Mouse (Mus musculus) CH12.LX (cell line): ENCODE results near the gene Acbd4. TPM values are rescaled to one million over a fixed set of nuclear protein-coding genes. Genes with fewer than 3 reads are reported as not detected.
A peak's percentile ranks its signal among the peaks of the same experiment; 100 is the strongest.

Source experiments
- DNase-seq: peaks from one replicate; pipeline ENCODE4 v3.0.0-alpha.2; 2013; ENCODE audit errors: extremely low read depth
- H3K27ac ChIP-seq: 2 replicates; pipeline ENCODE4 v1.5.1; 2012; ENCODE audit warnings: low read depth, mild to moderate bottlenecking, control low read depth, moderate library complexity; ENCODE audit not compliant: insufficient read depth
- H3K27me3 ChIP-seq: replicated peaks from 2 replicates; pipeline ENCODE3; 2012; ENCODE audit warnings: inconsistent platforms
- H3K36me3 ChIP-seq, 2 experiments: replicated peaks in 1 of 2; 2 replicates each; pipeline versions ENCODE3 to v1.6.1; 2012; ENCODE audit warnings: inconsistent platforms in 1 of 2, low read length in 1 of 2, mild to moderate bottlenecking in 1 of 2, mixed read lengths in 1 of 2, moderate library complexity in 1 of 2; ENCODE audit not compliant: control insufficient read depth in 1 of 2, insufficient read depth in 1 of 2
- H3K4me1 ChIP-seq, 2 experiments: 2 replicates each; pipeline ENCODE4 v1.6.1; 2012; ENCODE audit warnings: inconsistent platforms in 1 of 2, moderate library complexity in 1 of 2; ENCODE audit not compliant: insufficient read depth in 2 of 2, control insufficient read depth in 1 of 2
- H3K4me2 ChIP-seq: 2 replicates; pipeline ENCODE4 v1.6.1; 2012; ENCODE audit warnings: low read depth, mild to moderate bottlenecking, control low read depth; ENCODE audit not compliant: poor library complexity, insufficient read depth, severe bottlenecking
- H3K4me3 ChIP-seq, 3 experiments: fragments of 150-350 bp in 1 of 3; sonication (generic) in 1 of 3; replicated peaks in 1 of 3; 2 replicates each; pipeline versions ENCODE3 to v1.5.1; 2011 to 2012; ENCODE audit warnings: low read depth in 2 of 3, low read length in 2 of 3, mild to moderate bottlenecking in 2 of 3, moderate library complexity in 2 of 3, control low read depth in 1 of 3, improper control_type of control experiment in 1 of 3, inconsistent platforms in 1 of 3, mixed read lengths in 1 of 3; ENCODE audit not compliant: poor library complexity in 1 of 3
- H3K79me2 ChIP-seq: replicated peaks from 2 replicates; pipeline ENCODE4 v1.6.1; 2012; ENCODE audit warnings: mild to moderate bottlenecking, moderate library complexity; ENCODE audit not compliant: control insufficient read depth, poor library complexity, insufficient read depth, severe bottlenecking; ENCODE audit errors: extremely low read depth
- H3K9ac ChIP-seq: 2 replicates; pipeline ENCODE4 v1.6.1; 2012; ENCODE audit warnings: low read depth, mild to moderate bottlenecking, control low read depth, moderate library complexity; ENCODE audit not compliant: insufficient read depth
- H3K9me3 ChIP-seq: replicated peaks from 2 replicates; pipeline ENCODE3; 2012; ENCODE audit warnings: low read length, inconsistent platforms, mixed read lengths
- BHLHE40 ChIP-seq: IDR thresholded peaks from 2 replicates; pipeline ENCODE4 v1.6.1; 2011; ENCODE audit warnings: mild to moderate bottlenecking, low read depth, low read length, improper control_type of control experiment
- CHD2 ChIP-seq: IDR thresholded peaks from 2 replicates; pipeline ENCODE4 v1.6.1; 2011; ENCODE audit warnings: low read length, improper control_type of control experiment
- CTCF ChIP-seq, 2 experiments: IDR thresholded peaks in 1 of 2; conservative IDR thresholded peaks in 1 of 2; 2 replicates each; pipeline ENCODE4 v1.5.1; 2011 to 2012; ENCODE audit warnings: low read depth in 2 of 2, low read length in 2 of 2, improper control_type of control experiment in 1 of 2, inconsistent platforms in 1 of 2, mild to moderate bottlenecking in 1 of 2, moderate library complexity in 1 of 2
- GABPA ChIP-seq: IDR thresholded peaks from 2 replicates; pipeline ENCODE4 v1.6.1; 2012; ENCODE audit warnings: low read depth, low read length, improper control_type of control experiment, inconsistent platforms; ENCODE audit not compliant: insufficient replicate concordance
- HCFC1 ChIP-seq: IDR thresholded peaks from 2 replicates; pipeline ENCODE4 v1.6.1; 2012; ENCODE audit warnings: low read depth, mild to moderate bottlenecking, inconsistent platforms, low read length, improper control_type of control experiment
- JUN ChIP-seq: IDR thresholded peaks from 2 replicates; pipeline ENCODE4 v1.6.1; 2011; ENCODE audit warnings: low read depth, mild to moderate bottlenecking, low read length, improper control_type of control experiment, moderate library complexity; ENCODE audit not compliant: insufficient read depth
- JUND ChIP-seq: conservative IDR thresholded peaks from 2 replicates; pipeline ENCODE4 v1.6.1; 2011; ENCODE audit warnings: low read depth, low read length, improper control_type of control experiment
- MAX ChIP-seq: IDR thresholded peaks from 2 replicates; pipeline ENCODE4 v1.6.1; 2011; ENCODE audit warnings: low read length, improper control_type of control experiment
- MEF2A ChIP-seq: IDR thresholded peaks from 2 replicates; pipeline ENCODE4 v1.6.1; 2014; ENCODE audit warnings: low read depth, mild to moderate bottlenecking, inconsistent platforms, low read length, improper control_type of control experiment, borderline replicate concordance
- MXI1 ChIP-seq: IDR thresholded peaks from 2 replicates; pipeline ENCODE4 v1.6.1; 2011; ENCODE audit warnings: mild to moderate bottlenecking, low read depth, low read length, improper control_type of control experiment
- POLR2A ChIP-seq: IDR thresholded peaks from 2 replicates; pipeline ENCODE4 v1.6.1; 2011; ENCODE audit warnings: low read depth, mild to moderate bottlenecking, improper control_type of control experiment, low read length
- SIN3A ChIP-seq: IDR thresholded peaks from 2 replicates; pipeline ENCODE4 v1.6.1; 2012; ENCODE audit warnings: low read length, improper control_type of control experiment, inconsistent platforms
- UBTF ChIP-seq: IDR thresholded peaks from 2 replicates; pipeline ENCODE4 v1.6.1; 2012; ENCODE audit warnings: low read depth, mild to moderate bottlenecking, inconsistent platforms, low read length, improper control_type of control experiment, moderate library complexity
- USF1 ChIP-seq: IDR thresholded peaks from 2 replicates; pipeline ENCODE4 v1.6.1; 2014; ENCODE audit warnings: low read depth, mild to moderate bottlenecking, inconsistent platforms, low read length, improper control_type of control experiment
- dilution Hi-C: fragments of 300-500 bp; cut with MboI; formaldehyde crosslinking; loops from 2 replicates; pipeline ENCODE4 v1.14.3; 2020; ENCODE audit warnings: low sequenced_read_pairs; ENCODE audit not compliant: extremely low pct_unique_long_range_greater_than_20kb, extremely low pct_ligation_motif_present
- in situ Hi-C: fragments of 300-500 bp; cut with MboI; formaldehyde crosslinking; loops from 3 replicates; pipeline ENCODE4 v1.14.3; 2019; ENCODE audit warnings: low sequenced_read_pairs, low pct_ligation_motif_present, low pct_unique_long_range_greater_than_20kb, mixed read lengths
- polyA plus RNA-seq: library from polyadenylated mRNA; unstranded; fragments of >175 nt; gene quantifications from 2 replicates; pipeline ENCODE4 v1.2.1, GENCODE M21; 2012; ENCODE audit warnings: low read depth; ENCODE audit not compliant: insufficient read length
- total RNA-seq, 2 experiments: library from RNA; depleted of rRNA; stranded (reverse); fragments of 300-350 nt in 1 of 2; fragments of >200 nt in 1 of 2; gene quantifications; 2 replicates each; pipeline ENCODE4 v1.2.3; 2012 to 2014

The Acbd4 gene
- 60.9 and 62.6 TPM in 2 replicates for total RNA-seq (2012; rRNA removed)
- total RNA-seq (2014; rRNA removed) = 50.2 and 51.4 TPM in 2 replicates
- polyA plus RNA-seq = 68.4 and 75.1 TPM in 2 replicates

DNA sequence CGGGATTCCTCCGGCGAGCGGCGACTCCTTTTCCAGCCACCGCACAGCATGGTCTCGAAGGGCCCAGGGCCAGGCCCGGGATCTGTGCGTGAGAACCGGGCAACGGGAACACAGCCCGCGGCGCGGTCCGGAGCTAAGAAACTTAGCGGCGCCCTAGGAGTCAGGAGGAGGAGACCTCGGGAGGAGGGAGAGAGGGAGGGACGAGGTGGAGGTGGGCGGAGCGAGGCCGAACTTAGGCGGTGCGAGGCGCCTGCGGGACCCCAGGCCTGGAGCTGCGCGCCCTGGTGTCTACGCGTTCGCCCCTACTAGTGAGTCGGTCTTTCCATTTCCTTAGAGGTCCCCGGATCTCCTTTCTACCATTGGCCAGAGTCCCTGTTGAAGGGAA, at the start of gene Acbd4, which contains the start of gene Plcd3:
Gene Acbd4, plus strand, starts transcription at position 202 of the 385 bp plus-strand sequence.
Gene Plcd3, minus strand, starts transcription at position 178 of the 385 bp plus-strand sequence.
- dilution Hi-C loops (no loop called here), in situ Hi-C loops (loop anchor here (5.0 kb wide), 2 partner anchors 56 to 226 kb away; no protein-coding TSS in a partner anchor)
- peak within 1 kb of the TSS; percentile 51 for H3K27ac ChIP-seq
- peaks cover 6% of the 10 kb centered on the region for H3K27me3 ChIP-seq
- peaks cover 40 to 77% of the 10 kb centered on the region in 2 experiments for H3K4me1 ChIP-seq
- H3K4me3 ChIP-seq = peak within 1 kb of the TSS; percentile 61 to 91 (median 79)
- peaks cover 29% of the 10 kb centered on the region for H3K79me2 ChIP-seq
- H3K4me2 ChIP-seq = peak within 1 kb of the TSS; percentile 47
- no peaks in the 10 kb centered on the region for H3K9me3 ChIP-seq
- peak; percentile 76 for DNase-seq
- peaks cover 17 to 49% of the 10 kb centered on the region in 2 experiments for H3K36me3 ChIP-seq
- TF ChIP-seq UBTF = peak; percentile 87
- no peak for TF ChIP-seq JUN
- TF ChIP-seq MXI1 = peak; percentile 34; the same call in 1 of the 2 replicates
- peak in 1 of 2 experiments; percentile 2; a peak in 1 of 4 replicates for TF ChIP-seq CTCF (conservative IDR thresholded peaks at IDR 0.05 in 1 of 2, IDR thresholded peaks at IDR 0.05 in 1 of 2; ENCODE audit: low read depth in 2 of 2, low read length in 2 of 2)
- TF ChIP-seq SIN3A = no peak
- TF ChIP-seq BHLHE40 = no peak
- TF ChIP-seq POLR2A = peak; percentile 82
- TF ChIP-seq MEF2A = no peak
- TF ChIP-seq USF1 = no peak
- H3K9ac ChIP-seq = peak within 1 kb of the TSS; percentile 82

DNA sequence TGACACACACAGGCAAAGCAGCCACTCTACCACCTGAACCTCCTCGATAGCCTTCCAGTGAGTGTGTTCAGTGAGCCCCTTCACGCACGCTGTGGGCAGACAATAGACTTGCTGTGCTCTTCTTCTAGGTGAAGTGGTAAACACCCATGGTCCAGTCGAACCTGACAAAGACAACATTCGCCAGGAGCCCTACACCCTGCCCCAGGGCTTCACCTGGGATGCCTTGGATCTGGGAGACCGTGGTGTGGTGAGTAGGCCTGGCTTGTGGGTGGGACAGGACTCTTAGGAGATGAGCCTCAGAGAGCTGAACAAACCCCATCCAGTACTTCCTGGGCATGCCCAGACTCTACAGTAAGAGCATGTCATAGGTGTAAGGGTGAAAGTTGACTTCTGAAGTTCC, 49.4 kb upstream of the Acbd4 start:
- no peak for DNase-seq
- no peak overlapping the region for H3K9ac ChIP-seq
- no peak for TF ChIP-seq HCFC1
- no peak for TF ChIP-seq GABPA
- no peak for TF ChIP-seq CHD2
- TF ChIP-seq MAX = no peak
- no peak for TF ChIP-seq JUND
- TF ChIP-seq, all 38 proteins: peak for 0
- Histone ChIP-seq H3K4me2 (no peak overlapping the region), H3K27me3 (no peaks in the 10 kb centered on the region), H3K27ac (peak overlapping the region; percentile 21), H3K36me3 (peaks cover 70 to 75% of the 10 kb centered on the region in 2 experiments), H3K4me3 (no peak overlapping the region), H3K9me3 (no peaks in the 10 kb centered on the region), H3K79me2 (no peaks in the 10 kb centered on the region; the same call in 1 of the 2 replicates), H3K4me1 (peaks cover 10 to 48% of the 10 kb centered on the region in 2 experiments)
- dilution Hi-C loops = no loop called here
- in situ Hi-C loops = no loop called here
